Mouse (Mus musculus): Measurements from ENCODE around the gene Sox5.

The Sox5 gene

GRCm38 (mm10) chr6:144176674-144177073 is 605.1 kb downstream of the Sox5 start:
- no peak for DNase-seq (ENCODE audit: low spot score)

- no peak for DNase-seq (ENCODE audit: low spot score)
Measured at GRCm38 (mm10) chr6:144175590-144175989, 606.2 kb downstream of the Sox5 start.

GRCm38 (mm10) chr6:144170541-144170940 is 611.2 kb downstream of the Sox5 start:
- DNase-seq (ENCODE audit: low spot score): no peak

GRCm38 (mm10) chr6:144169791-144170190 is 612.0 kb downstream of the Sox5 start:
- no peak for DNase-seq (ENCODE audit: low spot score)

GRCm38 (mm10) chr6:144168696-144169476 is 612.9 kb downstream of the Sox5 start:
- DNase-seq (ENCODE audit: low spot score): no peak

GRCm38 (mm10) chr6:144167058-144167457 is 614.7 kb downstream of the Sox5 start:
- DNase-seq (ENCODE audit: low spot score): no peak

GRCm38 (mm10) chr6:144166651-144167050 is 615.1 kb downstream of the Sox5 start:
- DNase-seq (ENCODE audit: low spot score): no peak

- DNase-seq (ENCODE audit: low spot score): no peak
Measured at GRCm38 (mm10) chr6:144166104-144166503, 615.7 kb downstream of the Sox5 start.

- DNase-seq (ENCODE audit: low spot score): no peak
Measured at GRCm38 (mm10) chr6:144163501-144163900, 618.3 kb downstream of the Sox5 start.

GRCm38 (mm10) chr6:144158637-144159036 is 623.1 kb downstream of the Sox5 start:
- DNase-seq (ENCODE audit: low spot score): no peak

- DNase-seq (ENCODE audit: low spot score): no peak
Measured at GRCm38 (mm10) chr6:144154892-144155424, 626.8 kb downstream of the Sox5 start.

GRCm38 (mm10) chr6:144151957-144152356 is 629.8 kb downstream of the Sox5 start:
- DNase-seq (ENCODE audit: low spot score): no peak

- no peak for DNase-seq (ENCODE audit: low spot score)
Measured at GRCm38 (mm10) chr6:144151075-144151474, 630.7 kb downstream of the Sox5 start.

- DNase-seq (ENCODE audit: low spot score): no peak
Measured at GRCm38 (mm10) chr6:144137397-144137796, 644.4 kb downstream of the Sox5 start.

GRCm38 (mm10) chr6:144136894-144137293 is 644.9 kb downstream of the Sox5 start:
- DNase-seq (ENCODE audit: low spot score): no peak

- no peak for DNase-seq (ENCODE audit: low spot score)
Measured at GRCm38 (mm10) chr6:144129927-144130326, 651.9 kb downstream of the Sox5 start.

GRCm38 (mm10) chr6:144119961-144120360 is 661.8 kb downstream of the Sox5 start:
- DNase-seq (ENCODE audit: low spot score): no peak

- no peak for DNase-seq (ENCODE audit: low spot score)
Measured at GRCm38 (mm10) chr6:144116646-144117045, 665.1 kb downstream of the Sox5 start.

GRCm38 (mm10) chr6:144111561-144111960 is 670.2 kb downstream of the Sox5 start:
- DNase-seq (ENCODE audit: low spot score): no peak

GRCm38 (mm10) chr6:144106848-144107247 is 674.9 kb downstream of the Sox5 start:
- DNase-seq (ENCODE audit: low spot score): no peak

GRCm38 (mm10) chr6:144105645-144106044 is 676.1 kb downstream of the Sox5 start:
- DNase-seq (ENCODE audit: low spot score): no peak

GRCm38 (mm10) chr6:144103612-144104011 is 678.2 kb downstream of the Sox5 start:
- no peak for DNase-seq (ENCODE audit: low spot score)

- no peak for DNase-seq (ENCODE audit: low spot score)
Measured at GRCm38 (mm10) chr6:144100852-144101251, 680.9 kb downstream of the Sox5 start.

GRCm38 (mm10) chr6:144098119-144098518 is 683.7 kb downstream of the Sox5 start:
- no peak for DNase-seq (ENCODE audit: low spot score)

All from urinary bladder, postnatal 10 days (tissue).